Mouse (Mus musculus): Measurements from ENCODE around the gene Gclc. TPM values are rescaled to one million over a fixed set of nuclear protein-coding genes. Genes with fewer than 3 reads are reported as not detected.
A peak's percentile ranks its signal among the peaks of the same experiment; 100 is the strongest.

Gene Gclc
- polyA plus RNA-seq (2015; fragmentation: Nextera tagmentation; extraction: Ambion mirVana) = 41.7 and 44.6 TPM in 2 replicates

DNA sequence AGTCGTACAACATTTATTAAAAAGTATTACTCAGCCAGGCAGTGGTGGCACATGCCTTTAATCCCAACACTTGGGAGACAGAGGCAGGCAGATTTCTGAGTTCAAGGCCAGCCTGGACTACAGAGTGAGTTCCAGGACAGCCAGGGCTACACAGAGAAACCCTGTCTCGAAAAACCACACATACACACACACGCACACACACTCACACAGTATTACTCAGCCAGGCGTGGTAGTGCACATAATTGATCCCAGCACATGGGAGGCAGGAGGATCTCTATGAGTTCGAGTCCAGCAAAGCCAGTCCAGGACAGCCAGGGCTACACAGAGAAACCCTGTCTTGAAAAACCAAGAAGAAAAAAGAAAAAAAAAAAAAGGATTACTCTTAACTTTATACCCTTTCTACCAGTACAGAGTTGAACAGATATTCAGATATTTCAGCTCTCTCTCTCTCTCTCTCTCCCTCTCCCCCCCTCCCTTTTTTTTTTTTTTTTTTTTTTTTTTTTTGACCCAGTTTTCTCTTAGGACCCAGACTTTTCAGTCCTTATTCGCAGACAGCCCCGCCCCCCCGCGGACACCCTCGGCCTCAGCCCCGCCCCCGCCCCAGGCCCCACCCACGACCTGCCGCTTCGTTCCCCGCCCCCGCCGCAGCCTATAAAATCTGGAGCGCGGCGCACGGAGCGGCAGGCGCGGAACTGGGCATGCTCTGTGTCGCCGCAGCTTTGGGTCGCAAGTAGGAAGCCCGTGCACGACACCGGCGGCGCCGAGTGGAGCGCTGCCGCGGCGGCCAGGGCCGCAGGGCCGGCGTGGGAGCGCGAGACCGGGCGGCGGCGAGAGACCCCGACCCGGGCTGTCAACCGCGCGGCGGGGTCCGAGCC lies at the start of gene Gclc:
Gene Gclc (plus strand): TSS at position 683 of the 875 bp plus-strand sequence.
- Histone ChIP-seq H3K4me3 (replicated peaks; ENCODE audit: low read depth, low read length) (peak within 1 kb of the TSS; percentile 75), H3K9me3 (replicated peaks; ENCODE audit: low read length) (no peaks in the 10 kb centered on the region), H3K4me2 (ENCODE audit: low read length) (peak within 1 kb of the TSS; percentile 56), H3K27me3 (ENCODE audit: insufficient read depth, low read length) (no peaks in the 10 kb centered on the region), H3K9ac (ENCODE audit: low read depth, low read length) (peak within 1 kb of the TSS; percentile 74), H3K36me3 (ENCODE audit: insufficient read depth, low read length) (no peaks in the 10 kb centered on the region), H3K4me1 (replicated peaks; ENCODE audit: insufficient read depth, low read length) (0 out of 2 replicates have a peak, but pooled peaks cover 5% of the 10 kb centered on the region), H3K27ac (peak within 1 kb of the TSS; percentile 87)
- WGBS = 8% methylated on average over 44 of the region's 54 CpGs
- no peak for TF ChIP-seq CTCF (IDR thresholded peaks at IDR 0.05; ENCODE audit: low read depth)
- peak; percentile 79 for ATAC-seq (replicated peaks; ENCODE audit: low FRiP score, low read depth)
- DNase-seq (ENCODE audit: low spot score) = peak; percentile 92

DNA sequence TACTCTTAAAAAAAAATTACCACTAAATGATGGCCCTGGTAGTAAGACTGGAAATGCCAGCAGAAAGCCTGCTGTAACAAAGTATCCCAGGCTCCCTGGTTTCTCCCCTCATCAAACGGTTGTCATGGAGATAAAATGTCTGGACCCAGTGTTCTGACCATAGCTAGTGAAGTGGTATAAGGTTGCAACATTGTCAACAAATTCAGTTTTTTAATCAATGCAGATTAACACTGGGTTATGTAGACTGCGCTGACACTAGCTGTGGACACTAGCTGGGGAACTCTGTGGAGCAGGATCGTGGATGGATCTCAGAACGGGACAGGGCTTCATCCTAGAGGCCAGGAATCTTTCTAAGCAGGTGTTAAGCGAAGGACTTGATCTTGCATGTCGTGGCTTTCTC lies 47.8 kb upstream of the Gclc start:
- Histone ChIP-seq H3K27ac (no peak overlapping the region), H3K27me3 (ENCODE audit: insufficient read depth, low read length) (no peaks in the 10 kb centered on the region), H3K4me2 (ENCODE audit: low read length) (no peak overlapping the region), H3K4me3 (replicated peaks; ENCODE audit: low read depth, low read length) (no peak overlapping the region), H3K4me1 (replicated peaks; ENCODE audit: insufficient read depth, low read length) (no peaks in the 10 kb centered on the region), H3K9ac (ENCODE audit: low read depth, low read length) (no peak overlapping the region), H3K9me3 (replicated peaks; ENCODE audit: low read length) (no peaks in the 10 kb centered on the region), H3K36me3 (ENCODE audit: insufficient read depth, low read length) (no peaks in the 10 kb centered on the region)
- no peak for DNase-seq (ENCODE audit: low spot score)
- no peak for TF ChIP-seq CTCF (IDR thresholded peaks at IDR 0.05; ENCODE audit: low read depth)
- ATAC-seq (replicated peaks; ENCODE audit: low FRiP score, low read depth) = no peak
- 87% methylated on average over 6 of the region's 6 CpGs for WGBS

DNA sequence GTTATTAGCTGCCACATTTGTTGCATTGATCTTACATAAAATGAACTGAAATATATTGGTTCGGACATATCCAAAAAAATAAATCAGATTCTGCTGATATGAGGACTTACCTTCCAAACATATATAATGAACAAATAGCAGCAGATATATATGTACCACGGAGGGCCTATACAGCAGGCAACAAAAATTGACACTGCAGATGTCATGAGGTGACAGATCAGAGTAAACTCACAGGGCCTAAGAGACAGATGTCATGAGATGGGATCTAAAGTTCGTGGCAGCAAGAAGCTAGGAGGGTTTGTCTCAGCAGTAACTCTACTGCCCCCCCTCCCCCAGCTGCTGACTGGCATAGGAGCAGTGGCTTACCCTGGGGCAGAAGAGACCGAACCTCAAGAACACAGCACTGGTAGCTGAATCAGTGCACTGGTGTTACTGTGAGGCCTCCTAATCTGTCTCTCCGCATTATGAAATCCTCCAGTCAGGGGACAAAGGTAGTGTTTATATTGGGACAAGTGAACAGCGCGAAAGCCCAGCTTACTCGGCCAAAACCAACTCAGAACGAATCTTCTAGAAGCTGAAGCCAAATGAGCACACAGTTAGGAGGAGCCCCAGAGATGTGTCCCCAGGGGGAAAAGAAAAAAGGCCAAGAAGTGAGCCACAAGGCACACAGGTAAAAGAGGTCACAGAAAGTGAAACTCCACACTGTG lies 46.7 kb upstream of the Gclc start:
- no peak overlapping the region for H3K4me3 ChIP-seq (replicated peaks; ENCODE audit: low read depth, low read length)
- WGBS = 71% methylated on average over 9 of the region's 9 CpGs

DNA sequence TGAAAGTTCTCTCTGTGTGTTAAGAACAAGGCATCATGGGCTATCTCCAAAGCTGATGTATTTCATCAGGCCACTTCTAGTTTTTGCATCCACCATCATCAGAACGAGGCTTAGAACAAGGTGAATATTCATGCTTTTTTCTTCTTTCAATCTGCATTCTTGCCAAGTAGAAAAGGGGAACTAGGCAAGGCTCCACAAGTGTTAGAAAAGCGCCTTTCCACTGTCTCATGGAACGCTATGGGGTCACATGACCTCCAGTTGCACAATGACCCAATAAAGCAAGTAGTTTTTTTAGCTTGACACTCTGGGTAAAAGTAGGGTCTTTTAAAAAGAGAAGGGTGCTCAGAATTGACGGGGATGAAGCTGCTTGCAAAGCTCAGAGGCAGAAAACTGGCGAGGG lies 45.4 kb upstream of the Gclc start:
- H3K36me3 ChIP-seq (ENCODE audit: insufficient read depth, low read length) = no peaks in the 10 kb centered on the region

More for the DNA sequence above, 46.7 kb upstream of the Gclc start:
- Histone ChIP-seq H3K9ac (ENCODE audit: low read depth, low read length) (no peak overlapping the region), H3K27me3 (ENCODE audit: insufficient read depth, low read length) (no peaks in the 10 kb centered on the region), H3K9me3 (replicated peaks; ENCODE audit: low read length) (no peaks in the 10 kb centered on the region), H3K4me1 (replicated peaks; ENCODE audit: insufficient read depth, low read length) (no peaks in the 10 kb centered on the region), H3K4me2 (ENCODE audit: low read length) (no peak overlapping the region), H3K27ac (no peak overlapping the region), H3K36me3 (ENCODE audit: insufficient read depth, low read length) (no peaks in the 10 kb centered on the region)
- no peak for DNase-seq (ENCODE audit: low spot score)
- TF ChIP-seq CTCF (IDR thresholded peaks at IDR 0.05; ENCODE audit: low read depth) = no peak
- no peak for ATAC-seq (replicated peaks; ENCODE audit: low FRiP score, low read depth)

DNA sequence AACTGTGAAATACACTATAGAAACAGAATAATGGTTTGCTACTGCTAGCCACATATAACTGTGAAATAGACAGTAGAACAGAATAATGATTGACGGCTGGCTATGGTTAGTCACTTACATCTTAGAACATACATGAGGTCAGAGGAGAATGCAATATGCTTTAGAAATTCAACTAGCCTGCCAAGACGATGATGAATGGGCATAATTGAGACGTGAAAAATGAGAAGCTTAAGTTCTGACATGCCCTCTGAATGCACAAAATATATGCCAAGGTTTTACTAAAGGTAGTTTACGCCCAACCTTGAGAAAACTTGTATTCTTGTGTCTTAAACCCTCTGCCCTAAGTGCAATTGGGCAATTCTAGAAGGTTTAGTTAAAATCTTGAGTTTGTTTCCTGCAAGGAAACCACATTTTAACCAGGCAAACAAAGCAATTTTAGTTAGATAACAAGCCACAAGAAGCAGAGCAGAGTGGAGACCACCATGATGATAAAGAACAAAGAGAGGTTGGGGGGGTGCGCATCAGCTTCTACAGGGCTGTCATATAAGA lies 43.2 kb upstream of the Gclc start:
- TF ChIP-seq CTCF (IDR thresholded peaks at IDR 0.05; ENCODE audit: low read depth) = no peak
- Histone ChIP-seq H3K36me3 (ENCODE audit: insufficient read depth, low read length) (no peaks in the 10 kb centered on the region), H3K9ac (ENCODE audit: low read depth, low read length) (no peak overlapping the region), H3K27ac (no peak overlapping the region), H3K9me3 (replicated peaks; ENCODE audit: low read length) (no peaks in the 10 kb centered on the region), H3K4me2 (ENCODE audit: low read length) (no peak overlapping the region), H3K4me1 (replicated peaks; ENCODE audit: insufficient read depth, low read length) (no peaks in the 10 kb centered on the region), H3K4me3 (replicated peaks; ENCODE audit: low read depth, low read length) (no peak overlapping the region), H3K27me3 (ENCODE audit: insufficient read depth, low read length) (no peaks in the 10 kb centered on the region)
- no peak for DNase-seq (ENCODE audit: low spot score)
- 90% methylated on average over 5 of the region's 5 CpGs for WGBS
- ATAC-seq (replicated peaks; ENCODE audit: low FRiP score, low read depth) = no peak

More for the DNA sequence above, 45.4 kb upstream of the Gclc start:
- no peak for DNase-seq (ENCODE audit: low spot score)
- whole genome bisulfite sequencing = 75% methylated on average over 5 of the region's 5 CpGs
- no peaks in the 10 kb centered on the region for H3K9me3 ChIP-seq (replicated peaks; ENCODE audit: low read length)
- no peaks in the 10 kb centered on the region for H3K27me3 ChIP-seq (ENCODE audit: insufficient read depth, low read length)
- TF ChIP-seq CTCF (IDR thresholded peaks at IDR 0.05; ENCODE audit: low read depth) = no peak
- no peak overlapping the region for H3K9ac ChIP-seq (ENCODE audit: low read depth, low read length)
- no peaks in the 10 kb centered on the region for H3K4me1 ChIP-seq (replicated peaks; ENCODE audit: insufficient read depth, low read length)
- no peak overlapping the region for H3K4me3 ChIP-seq (replicated peaks; ENCODE audit: low read depth, low read length)
- no peak overlapping the region for H3K4me2 ChIP-seq (ENCODE audit: low read length)
- H3K27ac ChIP-seq = no peak overlapping the region
- no peak for ATAC-seq (replicated peaks; ENCODE audit: low FRiP score, low read depth)

DNA sequence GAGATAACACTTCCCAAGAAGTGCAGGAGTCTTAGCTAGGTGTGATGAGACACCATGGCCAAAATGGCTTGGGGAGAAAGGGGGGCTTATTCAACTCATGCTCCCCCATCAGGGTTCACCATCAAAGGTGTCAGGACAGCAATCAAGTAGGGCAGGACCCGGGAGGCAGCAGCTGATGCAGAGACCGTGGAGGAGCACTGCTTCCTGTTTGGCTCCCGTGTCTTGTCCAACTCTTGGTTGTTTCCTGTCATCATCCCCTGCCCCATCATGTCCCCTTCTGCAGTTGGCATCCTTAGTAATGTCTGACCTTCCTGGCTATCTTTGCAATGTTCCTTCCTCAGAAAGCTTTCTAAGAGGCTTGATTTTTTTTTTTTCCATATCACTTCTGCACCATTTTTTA lies 41.5 kb upstream of the Gclc start:
- H3K4me3 ChIP-seq (replicated peaks; ENCODE audit: low read depth, low read length) = no peak overlapping the region
- H3K36me3 ChIP-seq (ENCODE audit: insufficient read depth, low read length) = no peaks in the 10 kb centered on the region
- 15% methylated on average over 3 of the region's 3 CpGs for WGBS
- no peak for TF ChIP-seq CTCF (IDR thresholded peaks at IDR 0.05; ENCODE audit: low read depth)
- H3K9me3 ChIP-seq (replicated peaks; ENCODE audit: low read length) = no peaks in the 10 kb centered on the region
- H3K4me1 ChIP-seq (replicated peaks; ENCODE audit: insufficient read depth, low read length) = no peaks in the 10 kb centered on the region
- DNase-seq (ENCODE audit: low spot score) (no peak), ATAC-seq (replicated peaks; ENCODE audit: low FRiP score, low read depth) (no peak)
- H3K9ac ChIP-seq (ENCODE audit: low read depth, low read length) = no peak overlapping the region
- H3K27ac ChIP-seq = no peak overlapping the region
- H3K27me3 ChIP-seq (ENCODE audit: insufficient read depth, low read length) = no peaks in the 10 kb centered on the region
- H3K4me2 ChIP-seq (ENCODE audit: low read length) = no peak overlapping the region
